Mouse (Mus musculus): ENCODE results near the gene Usp54.

Usp54 gene

DNA sequence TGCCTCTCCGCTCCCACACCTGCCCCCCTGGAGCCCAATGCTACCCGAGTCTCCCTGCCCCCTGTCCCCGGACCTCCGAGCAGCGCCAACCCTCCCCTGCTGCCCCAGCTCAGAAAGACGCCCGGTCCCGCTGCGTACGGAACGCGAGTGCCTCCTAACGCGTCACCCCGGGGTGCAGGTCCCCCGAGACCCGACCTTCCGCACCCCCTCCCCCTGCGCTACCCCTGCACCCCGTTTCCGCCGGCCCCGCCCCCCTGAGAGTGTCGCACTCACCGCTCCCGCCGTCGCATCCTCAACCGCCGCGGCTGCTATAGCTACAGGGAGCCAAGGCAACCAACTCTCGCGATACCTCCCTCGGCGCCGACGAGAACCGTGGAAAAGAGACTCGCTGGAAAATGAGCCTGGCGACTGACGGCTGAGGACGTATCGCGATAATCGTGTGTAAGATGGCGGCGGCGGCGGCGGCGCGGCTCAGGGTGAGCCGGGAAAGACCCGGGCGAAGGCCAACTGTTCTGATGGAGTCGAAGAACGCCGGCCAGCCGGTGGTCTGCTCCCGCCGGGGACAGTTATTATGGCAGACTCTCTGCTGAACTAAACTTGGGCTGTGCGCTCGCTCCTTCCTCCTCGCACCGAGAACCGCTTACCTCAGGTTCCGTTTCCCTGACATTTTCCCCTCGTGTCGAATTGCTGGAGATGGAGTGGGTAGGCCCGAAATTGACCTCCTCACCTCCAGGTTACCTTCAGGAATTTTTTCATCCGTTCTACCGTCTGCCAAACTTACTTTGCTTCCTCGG, at the start of gene Usp54:
Gene Usp54, minus strand, starts transcription at position 420 of the 794 bp plus-strand sequence.
- DNase-seq (ENCODE audit: low read depth, low spot score) = peak; percentile 100

- no peak for DNase-seq (ENCODE audit: low read depth, low spot score)
Measured at GRCm38 (mm10) chr14:20689009-20689408, 48.1 kb upstream of the Usp54 start.

- no peak for DNase-seq (ENCODE audit: low read depth, low spot score)
Measured at GRCm38 (mm10) chr14:20686576-20686975, 45.7 kb upstream of the Usp54 start.

DNA sequence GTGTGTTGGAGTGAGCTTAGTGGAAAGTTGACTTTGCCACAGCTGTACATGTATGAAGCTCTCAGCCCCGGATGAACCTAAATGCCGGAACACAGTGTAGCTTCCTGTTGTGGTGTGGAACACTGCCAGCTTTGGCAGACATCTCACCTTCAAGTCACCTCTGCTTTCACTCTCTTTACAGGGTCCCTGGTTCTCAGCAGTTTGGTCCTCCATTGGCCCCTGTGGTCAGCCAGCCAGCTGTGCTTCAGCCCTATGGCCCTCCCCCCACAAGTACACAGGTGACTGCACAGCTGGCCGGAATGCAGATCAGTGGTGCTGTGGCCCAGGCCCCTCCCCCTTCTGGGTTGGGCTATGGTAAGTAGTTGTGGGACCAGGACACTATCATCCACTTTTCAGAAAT, 41.6 kb upstream of the Usp54 start:
- DNase-seq (ENCODE audit: low read depth, low spot score) = peak; percentile 89

- no peak for DNase-seq (ENCODE audit: low read depth, low spot score)
Measured at GRCm38 (mm10) chr14:20681742-20682141, 40.9 kb upstream of the Usp54 start.

- DNase-seq (ENCODE audit: low read depth, low spot score) = no peak
Measured at GRCm38 (mm10) chr14:20677906-20678305, 37.0 kb upstream of the Usp54 start.

DNA sequence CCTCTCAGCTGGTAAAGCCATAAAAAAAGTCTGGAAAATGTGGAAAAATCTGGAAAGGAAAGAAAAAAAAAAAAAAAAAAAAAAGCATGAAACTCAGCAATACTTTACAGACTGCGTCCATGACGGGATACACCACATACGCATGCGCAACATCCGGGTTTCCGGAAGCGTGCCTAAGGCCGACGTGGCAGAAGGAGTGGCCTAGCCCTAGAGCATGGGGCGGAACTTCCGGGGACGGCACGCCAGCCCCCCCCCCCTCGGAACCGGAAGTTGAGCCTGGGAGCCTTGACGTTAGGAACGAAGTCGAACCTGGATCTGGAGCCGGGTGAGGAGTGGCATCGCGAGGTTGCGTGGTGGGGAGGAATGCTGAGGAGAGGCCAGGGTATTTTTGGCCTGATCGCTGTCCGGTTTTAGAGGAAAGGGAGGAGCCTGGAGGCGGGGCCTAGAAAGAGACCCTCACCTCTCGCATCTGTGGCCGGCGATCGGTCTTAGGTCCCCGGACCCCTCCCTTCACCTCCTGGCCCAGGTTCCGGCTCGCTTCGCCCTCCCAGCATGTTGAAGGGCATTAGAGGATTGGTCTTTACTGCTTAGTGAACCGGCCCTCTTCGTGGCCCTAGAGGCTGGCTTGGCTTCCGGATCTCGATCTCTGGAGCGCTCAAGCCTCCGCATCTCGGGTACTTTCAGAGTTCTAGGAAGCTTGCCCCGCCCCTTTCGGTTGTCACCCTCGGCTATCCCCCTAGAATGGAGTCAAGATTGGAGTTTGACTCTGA, 33.4 kb upstream of the Usp54 start, which contains the start of gene Sec24c:
Gene Sec24c, plus strand, starts transcription at position 245 of the 770 bp plus-strand sequence.
- peak; percentile 99 for DNase-seq (ENCODE audit: low read depth, low spot score)

- DNase-seq (ENCODE audit: low read depth, low spot score) = no peak
Measured at GRCm38 (mm10) chr14:20673735-20674063, 32.8 kb upstream of the Usp54 start.

- DNase-seq (ENCODE audit: low read depth, low spot score) = peak; percentile 71
Measured at GRCm38 (mm10) chr14:20672990-20673389, 32.1 kb upstream of the Usp54 start.

DNA sequence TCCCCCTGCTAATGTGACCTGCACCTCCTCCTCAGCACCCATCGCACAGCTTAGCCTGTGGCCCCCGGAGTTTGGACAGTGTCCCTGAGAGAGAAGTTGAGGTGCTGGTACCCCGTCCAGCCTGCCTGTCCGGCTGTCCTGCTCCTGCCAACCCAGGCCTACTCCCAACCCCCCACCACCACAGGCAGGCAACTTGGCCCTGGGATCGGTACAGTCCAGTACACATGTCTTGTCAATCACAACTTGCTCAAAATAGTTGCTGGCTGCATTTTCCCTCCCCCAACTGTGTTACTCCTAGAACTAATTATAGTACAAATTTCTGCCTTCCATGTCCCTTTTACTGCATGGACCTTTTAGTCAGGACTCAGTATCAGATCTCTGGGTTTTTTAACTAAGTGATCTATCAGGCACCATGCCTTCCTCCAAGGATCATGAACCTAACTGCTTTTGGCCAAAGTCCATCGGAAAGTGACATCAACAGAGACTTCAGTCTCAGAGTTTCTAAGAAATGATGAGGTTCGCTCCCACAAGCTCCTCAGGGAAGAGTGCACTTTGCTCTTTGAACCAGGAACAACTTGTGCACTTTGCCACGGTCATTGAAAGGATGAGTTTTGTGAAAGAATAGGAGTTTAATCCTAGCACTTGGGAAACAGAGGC, 27.4 kb upstream of the Usp54 start, which contains the start of gene Synpo2l:
Gene Synpo2l, minus strand, starts transcription at position 201 of the 657 bp plus-strand sequence.
- no peak for DNase-seq (ENCODE audit: low read depth, low spot score)

GRCm38 (mm10) chr14:20667469-20667868, 26.6 kb upstream of the Usp54 start:
- no peak for DNase-seq (ENCODE audit: low read depth, low spot score)

- DNase-seq (ENCODE audit: low read depth, low spot score) = no peak
Measured at GRCm38 (mm10) chr14:20664436-20664835, 23.6 kb upstream of the Usp54 start.

DNA sequence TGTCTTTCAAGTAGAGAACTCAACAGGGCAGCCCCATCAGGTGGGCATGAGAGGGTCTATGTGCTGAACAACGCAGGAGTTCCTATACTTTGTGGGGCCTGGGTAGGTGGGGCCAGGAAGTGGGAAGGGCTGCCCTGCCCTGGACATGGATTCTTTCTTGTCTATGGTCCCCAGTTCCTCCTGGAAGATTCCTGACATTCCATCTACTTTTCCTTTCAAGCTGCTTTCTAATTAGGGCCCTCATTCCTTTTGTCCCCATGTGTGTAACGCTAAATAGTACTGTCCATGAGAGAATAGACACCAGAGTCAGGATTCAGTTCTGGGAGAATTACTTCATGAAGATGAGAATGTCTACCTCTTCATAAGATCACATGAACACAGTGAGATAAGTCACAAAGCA, 22.7 kb upstream of the Usp54 start:
- no peak for DNase-seq (ENCODE audit: low read depth, low spot score)

DNA sequence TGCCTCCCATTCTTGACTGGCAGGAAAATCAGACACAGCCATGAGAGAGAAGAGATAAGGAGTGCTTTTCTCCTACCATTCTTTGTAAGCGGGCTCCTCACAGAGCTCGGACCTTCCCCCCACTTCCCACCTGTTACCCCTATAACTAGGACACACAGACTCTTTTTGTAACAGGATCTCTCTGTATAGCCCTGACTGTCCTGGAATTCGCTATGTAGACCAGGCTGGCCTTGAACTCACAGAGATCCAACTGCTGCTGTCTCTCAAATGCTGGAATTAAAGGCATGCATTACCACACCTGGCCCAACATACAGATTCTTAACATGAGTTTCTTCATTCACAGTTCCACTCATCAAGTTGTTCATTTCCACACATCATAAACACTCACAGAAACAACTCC, 21.9 kb upstream of the Usp54 start:
- no peak for DNase-seq (ENCODE audit: low read depth, low spot score)

- no peak for DNase-seq (ENCODE audit: low read depth, low spot score)
Measured at GRCm38 (mm10) chr14:20661661-20662331, 20.9 kb upstream of the Usp54 start.

- DNase-seq (ENCODE audit: low read depth, low spot score) = peak; percentile 97
Measured at GRCm38 (mm10) chr14:20660827-20661660, 20.2 kb upstream of the Usp54 start.

DNA sequence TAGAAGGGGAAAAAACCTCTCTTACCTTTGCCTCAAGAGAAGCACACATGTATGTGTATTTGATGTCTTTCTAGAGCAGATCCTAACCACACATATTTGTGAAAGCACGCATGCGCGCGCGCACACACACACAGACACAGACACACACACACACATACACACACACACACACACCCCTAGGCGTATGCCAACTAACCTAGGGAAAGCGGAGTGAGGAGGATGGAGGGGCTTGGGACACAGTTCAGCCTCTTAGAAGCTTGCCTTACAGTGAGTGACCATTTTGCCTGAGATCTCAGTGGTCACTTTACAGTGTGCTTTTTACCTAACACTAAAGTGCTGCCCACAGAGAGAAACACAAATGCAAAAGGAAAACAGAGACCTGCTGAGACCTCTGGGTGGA, 18.8 kb upstream of the Usp54 start:
- DNase-seq (ENCODE audit: low read depth, low spot score) = no peak

- DNase-seq (ENCODE audit: low read depth, low spot score) = no peak
Measured at GRCm38 (mm10) chr14:20658902-20659301, 18.0 kb upstream of the Usp54 start.

- peak; percentile 71 for DNase-seq (ENCODE audit: low read depth, low spot score)
Measured at GRCm38 (mm10) chr14:20658326-20658725, 17.5 kb upstream of the Usp54 start.

DNA sequence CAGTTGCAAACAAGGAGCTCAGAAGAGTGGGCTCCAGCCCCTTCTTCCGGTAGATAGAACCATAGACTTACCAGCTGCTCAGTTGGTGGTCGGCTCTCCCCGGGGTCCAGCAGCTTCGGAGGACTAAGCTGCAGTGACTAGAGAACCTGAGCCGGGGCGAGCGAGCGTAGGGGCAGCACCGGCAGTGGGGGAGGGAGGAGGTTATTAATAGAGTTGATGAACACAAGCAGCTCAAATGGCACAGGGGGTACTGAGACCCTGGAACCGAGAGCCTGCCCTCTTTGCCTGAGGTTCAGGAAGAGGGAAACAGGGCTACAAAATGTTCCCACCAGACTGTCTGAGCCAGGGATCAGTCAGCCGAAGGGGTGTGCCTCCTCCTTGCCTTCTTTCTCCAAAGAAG, 15.5 kb upstream of the Usp54 start, which contains the start of gene Myoz1:
Gene Myoz1, minus strand, starts transcription at position 180 of the 400 bp plus-strand sequence.
- DNase-seq (ENCODE audit: low read depth, low spot score) = no peak

DNA sequence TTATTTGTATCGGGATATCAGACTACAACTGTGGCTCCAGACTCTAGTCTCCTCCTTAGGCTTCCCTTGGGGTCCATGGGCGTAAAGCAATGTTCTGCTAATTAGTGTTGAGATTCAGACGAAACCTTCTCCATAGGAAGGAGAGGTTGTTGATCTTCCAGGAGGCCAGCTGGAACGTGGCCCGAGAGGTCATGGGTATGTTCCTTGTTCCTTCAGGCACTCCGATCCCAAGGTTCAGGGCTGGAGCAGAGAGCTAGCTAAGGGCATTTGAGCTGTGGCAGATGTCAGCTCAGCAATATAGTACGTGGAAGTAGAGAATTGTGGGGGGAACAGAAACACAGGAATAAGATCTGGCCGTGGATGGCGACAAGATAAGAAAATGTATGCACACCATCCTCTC, 14.9 kb upstream of the Usp54 start:
- no peak for DNase-seq (ENCODE audit: low read depth, low spot score)
